Mouse (Mus musculus) heart, postnatal 0 days (tissue): Measurements from ENCODE around the gene Olfr657.

Experiments used
- CTCF ChIP-seq: IDR thresholded peaks from 2 replicates; pipeline ENCODE4 v1.5.1; 2016; ENCODE audit warnings: antibody characterized with exemption, control low read depth, low read depth
- EP300 ChIP-seq: IDR thresholded peaks from 2 replicates; pipeline ENCODE4 v1.6.1; 2016; ENCODE audit warnings: antibody characterized with exemption, low read depth

GRCm38 (mm10) chr7:104604727-104605126, 19.9 kb upstream of the Olfr657 start:
- TF ChIP-seq EP300 (no peak), CTCF (no peak)
